Mouse (Mus musculus) G1E (cell line): ENCODE measurements at regions not wholly inside any gene's neighbourhood (a gene's known extent, or its start where the extent isn't known, plus 50 kb on each side); places are given as distances from the start of the nearest gene placed in this dataset.

Source experiments
- CTCF ChIP-seq: IDR thresholded peaks from 2 replicates; pipeline ENCODE4 v1.5.1; 2012; ENCODE audit warnings: low read depth, low read length, inconsistent platforms, mixed read lengths
- GATA1 ChIP-seq: IDR thresholded peaks from 2 replicates; pipeline ENCODE4 v1.6.1; 2012; ENCODE audit warnings: borderline replicate concordance, low read length, inconsistent platforms, mixed read lengths

GRCm38 (mm10) chr11:25301130-25301529, 909.4 kb downstream of the 5730522E02Rik start:
- TF ChIP-seq CTCF: peak; percentile 37; the same call in 1 of the 2 replicates
- no peak for TF ChIP-seq GATA1
